Mouse (Mus musculus) ES-Bruce4 (cell line): ENCODE measurements around the gene U2af2. TPM values are rescaled to one million over a fixed set of nuclear protein-coding genes. Genes with fewer than 3 reads are reported as not detected.

ENCODE experiments used
- H3K27ac ChIP-seq: 2 replicates; pipeline ENCODE4 v1.5.1; 2012; ENCODE audit warnings: low read length, inconsistent platforms; ENCODE audit not compliant: insufficient read depth
- H3K27me3 ChIP-seq: 2 replicates; pipeline ENCODE4 v1.6.1; 2012; ENCODE audit warnings: mild to moderate bottlenecking, low read length, inconsistent platforms; ENCODE audit not compliant: control insufficient read depth, poor library complexity, insufficient read depth, severe bottlenecking
- H3K36me3 ChIP-seq: 2 replicates; pipeline ENCODE4 v1.6.1; 2012; ENCODE audit warnings: inconsistent platforms, mild to moderate bottlenecking, low read length, moderate library complexity; ENCODE audit not compliant: control insufficient read depth, poor library complexity, insufficient read depth, severe bottlenecking
- H3K4me1 ChIP-seq: one replicate; pipeline ENCODE4 v1.8.1; 2011; ENCODE audit warnings: low read length; ENCODE audit not compliant: control insufficient read depth, insufficient read depth
- H3K4me3 ChIP-seq: 2 replicates; pipeline ENCODE4 v1.5.1; 2011; ENCODE audit warnings: low read depth, mild to moderate bottlenecking, low read length
- H3K9ac ChIP-seq: 2 replicates; pipeline ENCODE4 v1.6.1; 2012; ENCODE audit warnings: low read depth, mild to moderate bottlenecking, inconsistent platforms; ENCODE audit not compliant: poor library complexity, severe bottlenecking
- H3K9me3 ChIP-seq: replicated peaks from 2 replicates; pipeline ENCODE4 v1.6.1; 2012; ENCODE audit warnings: mild to moderate bottlenecking, low read length, inconsistent platforms; ENCODE audit not compliant: control insufficient read depth, poor library complexity, insufficient read depth, severe bottlenecking
- CTCF ChIP-seq: IDR thresholded peaks from one replicate; pipeline ENCODE4 v1.8.1; 2011; ENCODE audit warnings: low read depth, low read length
- EP300 ChIP-seq: IDR thresholded peaks from 2 replicates; pipeline ENCODE4 v1.6.1; 2011; ENCODE audit warnings: low read depth, low read length; ENCODE audit not compliant: insufficient read depth
- POLR2A ChIP-seq: IDR thresholded peaks from one replicate; pipeline ENCODE4 v1.8.1; 2011; ENCODE audit warnings: low read length; ENCODE audit not compliant: insufficient read depth
- polyA plus RNA-seq: library from polyadenylated mRNA; stranded (reverse); fragments of >200 nt; gene quantifications from 2 replicates; pipeline ENCODE4 v1.2.4, GENCODE M21; 2011; ENCODE audit warnings: low read depth; ENCODE audit not compliant: missing spikeins, insufficient read depth, insufficient read length

Gene U2af2
- polyA plus RNA-seq, 1 experiment: 236 TPM

GRCm38 (mm10) chr7:5021197-5021596 is 40.7 kb upstream of the U2af2 start:
- Histone ChIP-seq H3K4me1 (peaks cover 3% of the 10 kb centered on the region), H3K9ac (peak overlapping the region; percentile 98), H3K27me3 (no peaks in the 10 kb centered on the region), H3K27ac (no peak overlapping the region), H3K4me3 (peak overlapping the region; percentile 79), H3K36me3 (peaks cover 2% of the 10 kb centered on the region; the same call in 1 of the 2 replicates), H3K9me3 (no peaks in the 10 kb centered on the region)
- no peak for TF ChIP-seq EP300
- TF ChIP-seq CTCF: no peak
- TF ChIP-seq POLR2A: no peak

GRCm38 (mm10) chr7:5029543-5029942 is 32.4 kb upstream of the U2af2 start:
- no peaks in the 10 kb centered on the region for H3K4me1 ChIP-seq
- H3K4me3 ChIP-seq: peak overlapping the region; percentile 59
- no peaks in the 10 kb centered on the region for H3K36me3 ChIP-seq
- H3K9ac ChIP-seq: no peak overlapping the region
- H3K27ac ChIP-seq: no peak overlapping the region
- TF ChIP-seq POLR2A (no peak), CTCF (no peak), EP300 (no peak)
- H3K27me3 ChIP-seq: no peaks in the 10 kb centered on the region
- no peaks in the 10 kb centered on the region for H3K9me3 ChIP-seq

GRCm38 (mm10) chr7:5029946-5030345 is 32.0 kb upstream of the U2af2 start:
- Histone ChIP-seq H3K27ac (no peak overlapping the region), H3K4me3 (peak overlapping the region; percentile 59), H3K27me3 (no peaks in the 10 kb centered on the region), H3K4me1 (no peaks in the 10 kb centered on the region), H3K9ac (peak overlapping the region; percentile 41), H3K36me3 (no peaks in the 10 kb centered on the region), H3K9me3 (no peaks in the 10 kb centered on the region)
- TF ChIP-seq CTCF (no peak), POLR2A (no peak), EP300 (no peak)

GRCm38 (mm10) chr7:5030554-5031275 is 31.2 kb upstream of the U2af2 start:
- Histone ChIP-seq H3K4me3 (peak overlapping the region; percentile 59), H3K4me1 (no peaks in the 10 kb centered on the region), H3K36me3 (no peaks in the 10 kb centered on the region), H3K27ac (no peak overlapping the region), H3K27me3 (no peaks in the 10 kb centered on the region), H3K9ac (peak overlapping the region; percentile 41), H3K9me3 (no peaks in the 10 kb centered on the region)
- TF ChIP-seq POLR2A (no peak), CTCF (peak; percentile 2), EP300 (0 out of 2 replicates have a peak, but pooled peaks have one; percentile 14)

GRCm38 (mm10) chr7:5031496-5031895 is 30.4 kb upstream of the U2af2 start:
- Histone ChIP-seq H3K36me3 (no peaks in the 10 kb centered on the region), H3K9me3 (no peaks in the 10 kb centered on the region)

GRCm38 (mm10) chr7:5033818-5034217 is 28.1 kb upstream of the U2af2 start, which contains the start of gene 4632433K11Rik:
TSS of gene 4632433K11Rik (plus strand) at chr7:5034118.
- Histone ChIP-seq H3K4me1 (no peaks in the 10 kb centered on the region), H3K27me3 (no peaks in the 10 kb centered on the region), H3K4me3 (no peak within 1 kb of the TSS), H3K9me3 (no peaks in the 10 kb centered on the region), H3K9ac (no peak within 1 kb of the TSS), H3K36me3 (no peaks in the 10 kb centered on the region), H3K27ac (no peak within 1 kb of the TSS)
- TF ChIP-seq EP300 (no peak), CTCF (no peak), POLR2A (no peak)

More at GRCm38 (mm10) chr7:5031496-5031895, 30.4 kb upstream of the U2af2 start:
- no peaks in the 10 kb centered on the region for H3K27me3 ChIP-seq
- peak overlapping the region; percentile 59 for H3K4me3 ChIP-seq
- H3K9ac ChIP-seq: peak overlapping the region; percentile 41
- H3K27ac ChIP-seq: no peak overlapping the region
- H3K4me1 ChIP-seq: no peaks in the 10 kb centered on the region
- TF ChIP-seq CTCF (no peak), EP300 (no peak), POLR2A (no peak)
